Mouse (Mus musculus): Measurements from ENCODE around the gene Abcg4. TPM values are rescaled to one million over a fixed set of nuclear protein-coding genes. Genes with fewer than 3 reads are reported as not detected.

Gene Abcg4
- total and polyA plus RNA-seq, 2 experiments from 2014 or later, result 28.2 to 60.0 TPM

DNA sequence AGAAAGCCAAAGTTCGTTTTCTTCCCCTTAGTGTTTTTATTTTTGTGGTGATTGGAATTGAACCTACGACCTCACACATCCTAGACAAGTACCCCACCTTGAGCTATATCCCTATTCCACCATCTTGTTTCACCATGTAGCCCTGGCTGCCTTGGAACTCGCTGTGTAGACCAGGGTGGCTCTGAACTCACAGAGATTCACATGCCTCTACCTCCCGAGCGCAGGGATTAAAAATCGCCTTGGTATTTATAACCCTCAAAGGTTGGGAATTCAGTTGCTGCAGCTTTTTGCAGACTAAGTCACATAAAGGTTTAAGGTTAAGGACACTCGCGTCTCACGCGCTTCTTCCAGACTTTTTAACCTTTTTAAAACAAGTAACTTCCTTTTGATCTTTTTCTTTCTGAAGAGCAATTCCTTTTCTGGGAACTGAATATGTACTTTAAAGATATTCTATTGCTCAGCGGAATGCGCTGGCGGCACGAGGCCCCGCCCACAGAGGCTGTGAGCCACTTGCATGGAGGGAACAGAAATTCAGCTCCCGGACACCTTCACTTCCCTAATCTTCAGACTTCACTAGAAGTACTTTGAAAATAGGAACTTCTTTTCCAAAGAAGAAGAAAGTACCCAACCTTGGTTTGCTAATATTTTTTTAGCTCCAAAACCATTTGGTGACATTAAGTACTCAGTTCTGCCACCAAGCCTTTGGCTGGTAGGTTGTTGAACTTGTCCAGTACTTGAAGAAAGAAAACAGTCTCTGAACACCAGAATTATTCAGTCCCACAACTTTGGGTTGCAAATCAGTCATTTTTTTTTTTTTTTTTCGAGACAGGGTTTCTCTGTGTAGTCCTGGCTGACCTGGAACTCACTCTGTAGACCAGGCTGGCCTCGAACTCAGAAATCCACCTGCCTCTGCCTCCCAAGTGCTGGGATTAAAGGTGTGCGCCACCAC is 53.7 kb downstream of the Abcg4 start:
- H3K36me3 ChIP-seq (ENCODE audit: insufficient read depth, low read length), result no peaks in the 10 kb centered on the region
- H3K4me1 ChIP-seq (ENCODE audit: insufficient read depth, low read length), result no peaks in the 10 kb centered on the region; the same call in 1 of the 2 replicates
- peak overlapping the region; percentile 40 for H3K4me2 ChIP-seq (ENCODE audit: low read depth, low read length, poor library complexity, severe bottlenecking)
- peak overlapping the region; percentile 81 for H3K4me3 ChIP-seq (ENCODE audit: low read depth, low read length)
- no peak for TF ChIP-seq CTCF (IDR thresholded peaks at IDR 0.05)
- H3K27ac ChIP-seq (ENCODE audit: low read depth, low read length), result peak overlapping the region; percentile 52
- ATAC-seq (ENCODE audit: low FRiP score), result no peak
- no peak overlapping the region; the same call in 1 of the 2 replicates for H3K9ac ChIP-seq (replicated peaks; ENCODE audit: low read length, poor library complexity, severe bottlenecking)
- DNase-seq (ENCODE audit: low spot score), result no peak
- 25% methylated on average over 19 of the region's 19 CpGs for WGBS
- no peaks in the 10 kb centered on the region for H3K9me3 ChIP-seq (ENCODE audit: low read length)
- H3K27me3 ChIP-seq (ENCODE audit: insufficient read depth, low read length), result no peaks in the 10 kb centered on the region

- H3K4me2 ChIP-seq (ENCODE audit: low read depth, low read length, poor library complexity, severe bottlenecking), result peak within 1 kb of the TSS; percentile 83
- peak within 1 kb of the TSS; percentile 84 for H3K9ac ChIP-seq (replicated peaks; ENCODE audit: low read length, poor library complexity, severe bottlenecking)
- WGBS, result under 1% methylated on average over 66 of the region's 76 CpGs
- H3K4me1 ChIP-seq (ENCODE audit: insufficient read depth, low read length), result no peaks in the 10 kb centered on the region; the same call in 1 of the 2 replicates
- H3K36me3 ChIP-seq (ENCODE audit: insufficient read depth, low read length), result no peaks in the 10 kb centered on the region
- H3K9me3 ChIP-seq (ENCODE audit: low read length), result no peaks in the 10 kb centered on the region
- peak; percentile 98 for DNase-seq (ENCODE audit: low spot score)
- peak; percentile 96 for ATAC-seq (ENCODE audit: low FRiP score)
- H3K27ac ChIP-seq (ENCODE audit: low read depth, low read length), result peak within 1 kb of the TSS; percentile 90
- TF ChIP-seq CTCF (IDR thresholded peaks at IDR 0.05), result peak; percentile 99
- H3K27me3 ChIP-seq (ENCODE audit: insufficient read depth, low read length), result no peaks in the 10 kb centered on the region
- peak within 1 kb of the TSS; percentile 81 for H3K4me3 ChIP-seq (ENCODE audit: low read depth, low read length)
Observed at GRCm38 (mm10) chr9:44233802-44234478, 54.5 kb downstream of the Abcg4 start, which contains the start of gene Cbl. Gene Cbl, minus strand, starts transcription at chr9:44234049.

- Histone ChIP-seq H3K27ac (ENCODE audit: low read depth, low read length) (peak overlapping the region; percentile 90), H3K9ac (replicated peaks; ENCODE audit: low read length, poor library complexity, severe bottlenecking) (peak overlapping the region; percentile 84), H3K36me3 (ENCODE audit: insufficient read depth, low read length) (no peaks in the 10 kb centered on the region), H3K4me2 (ENCODE audit: low read depth, low read length, poor library complexity, severe bottlenecking) (peak overlapping the region; percentile 83), H3K9me3 (ENCODE audit: low read length) (no peaks in the 10 kb centered on the region), H3K4me1 (ENCODE audit: insufficient read depth, low read length) (no peaks in the 10 kb centered on the region; the same call in 1 of the 2 replicates), H3K4me3 (ENCODE audit: low read depth, low read length) (peak overlapping the region; percentile 81), H3K27me3 (ENCODE audit: insufficient read depth, low read length) (no peaks in the 10 kb centered on the region)
- ATAC-seq (ENCODE audit: low FRiP score), result peak; percentile 76
- peak; percentile 50 for DNase-seq (ENCODE audit: low spot score)
- under 1% methylated on average over 40 of the region's 40 CpGs for WGBS
- no peak for TF ChIP-seq CTCF (IDR thresholded peaks at IDR 0.05)
Observed at GRCm38 (mm10) chr9:44233021-44233801, 55.2 kb downstream of the Abcg4 start.

DNA sequence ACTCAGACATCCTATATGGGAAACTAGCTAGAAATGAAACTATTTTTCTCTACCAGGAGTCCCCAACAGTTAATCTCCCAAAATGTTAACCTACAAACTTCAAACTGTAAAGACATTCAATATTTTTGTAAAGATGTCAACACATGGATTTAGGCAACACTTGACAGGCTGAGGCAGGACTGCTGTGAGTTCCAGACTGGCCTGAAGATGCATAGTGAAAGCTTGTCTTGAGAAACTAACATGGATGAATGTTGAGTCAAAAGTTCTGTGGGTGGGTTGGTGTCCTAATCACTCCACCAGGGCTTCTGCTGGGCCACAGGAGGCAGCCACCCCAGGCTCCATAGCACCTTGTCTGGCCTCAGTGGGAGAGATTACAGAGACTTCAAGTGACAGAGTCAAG is 56.8 kb downstream of the Abcg4 start:
- H3K27ac ChIP-seq (ENCODE audit: low read depth, low read length), result no peak overlapping the region
- H3K9me3 ChIP-seq (ENCODE audit: low read length), result no peaks in the 10 kb centered on the region
- H3K36me3 ChIP-seq (ENCODE audit: insufficient read depth, low read length), result no peaks in the 10 kb centered on the region
- no peak overlapping the region for H3K9ac ChIP-seq (replicated peaks; ENCODE audit: low read length, poor library complexity, severe bottlenecking)
- H3K27me3 ChIP-seq (ENCODE audit: insufficient read depth, low read length), result no peaks in the 10 kb centered on the region
- no peak for TF ChIP-seq CTCF (IDR thresholded peaks at IDR 0.05)
- H3K4me3 ChIP-seq (ENCODE audit: low read depth, low read length), result no peak overlapping the region
- DNase-seq (ENCODE audit: low spot score), result no peak
- no peak for ATAC-seq (ENCODE audit: low FRiP score)
- no peaks in the 10 kb centered on the region; the same call in 1 of the 2 replicates for H3K4me1 ChIP-seq (ENCODE audit: insufficient read depth, low read length)
- H3K4me2 ChIP-seq (ENCODE audit: low read depth, low read length, poor library complexity, severe bottlenecking), result peak overlapping the region; percentile 83

- no peak for TF ChIP-seq CTCF (IDR thresholded peaks at IDR 0.05)
- DNase-seq (ENCODE audit: low spot score) (peak; percentile 22), ATAC-seq (ENCODE audit: low FRiP score) (no peak)
- Histone ChIP-seq H3K4me3 (ENCODE audit: low read depth, low read length) (no peak overlapping the region), H3K27me3 (ENCODE audit: insufficient read depth, low read length) (no peaks in the 10 kb centered on the region), H3K4me1 (ENCODE audit: insufficient read depth, low read length) (no peaks in the 10 kb centered on the region), H3K36me3 (ENCODE audit: insufficient read depth, low read length) (no peaks in the 10 kb centered on the region), H3K9me3 (ENCODE audit: low read length) (no peaks in the 10 kb centered on the region), H3K9ac (replicated peaks; ENCODE audit: low read length, poor library complexity, severe bottlenecking) (no peak overlapping the region), H3K27ac (ENCODE audit: low read depth, low read length) (no peak overlapping the region), H3K4me2 (ENCODE audit: low read depth, low read length, poor library complexity, severe bottlenecking) (no peak overlapping the region)
- WGBS, result 50% methylated on average over 6 of the region's 6 CpGs
Observed at GRCm38 (mm10) chr9:44225993-44226392, 62.4 kb downstream of the Abcg4 start.

Small RNA genes lying within 50 kb of the gene (microRNA-seq; reads per million reads assigned to microRNA genes)
- not detected for gene Gm44335 (ENCODE audit: borderline number of aligned reads)

Other genes with a start within 250 kb of the Abcg4 start
- gene Thy1, start 245.2 kb downstream of the Abcg4 start, total RNA-seq (2014; rRNA removed), result 52.8 and 98.0 TPM in 2 replicates
- gene Thy1, start 245.2 kb downstream of the Abcg4 start, polyA plus RNA-seq (2015; fragmentation: Nextera tagmentation; extraction: Ambion mirVana), result 24.7 and 28.8 TPM in 2 replicates
- gene Usp2, start 221.6 kb downstream of the Abcg4 start, total RNA-seq (2014; rRNA removed), result 7.5 and 8.0 TPM in 2 replicates
- gene Usp2, start 221.6 kb downstream of the Abcg4 start, polyA plus RNA-seq (2015; fragmentation: Nextera tagmentation; extraction: Ambion mirVana), result 14.5 and 15.1 TPM in 2 replicates
- gene Mfrp, start 186.9 kb downstream of the Abcg4 start, total RNA-seq (2014; rRNA removed), result 0.19 and 2.8 TPM in 2 replicates
- 0.05 TPM in 1 of 2 replicates, not detected in the other for gene Mfrp, start 186.9 kb downstream of the Abcg4 start, polyA plus RNA-seq (2015; fragmentation: Nextera tagmentation; extraction: Ambion mirVana)
- gene C1qtnf5, start 181.4 kb downstream of the Abcg4 start, total RNA-seq (2014; rRNA removed), result 16.6 and 29.0 TPM in 2 replicates
- gene C1qtnf5, start 181.4 kb downstream of the Abcg4 start, polyA plus RNA-seq (2015; fragmentation: Nextera tagmentation; extraction: Ambion mirVana), result 9.9 and 10.7 TPM in 2 replicates
- not detected in 2 replicates for gene Gm49380, start 175.1 kb downstream of the Abcg4 start, total RNA-seq (2014; rRNA removed)
- 0.07 and 0.27 TPM in 2 replicates for gene Gm49380, start 175.1 kb downstream of the Abcg4 start, polyA plus RNA-seq (2015; fragmentation: Nextera tagmentation; extraction: Ambion mirVana)
- gene Rnf26, start 175.1 kb downstream of the Abcg4 start, total RNA-seq (2014; rRNA removed), result 13.0 and 15.0 TPM in 2 replicates
- 33.4 and 34.1 TPM in 2 replicates for gene Rnf26, start 175.1 kb downstream of the Abcg4 start, polyA plus RNA-seq (2015; fragmentation: Nextera tagmentation; extraction: Ambion mirVana)
- gene Mcam, start 154.1 kb downstream of the Abcg4 start, total RNA-seq (2014; rRNA removed), result 14.6 and 19.9 TPM in 2 replicates
- 4.4 TPM in 2 replicates for gene Mcam, start 154.1 kb downstream of the Abcg4 start, polyA plus RNA-seq (2015; fragmentation: Nextera tagmentation; extraction: Ambion mirVana)
- 32.1 and 43.9 TPM in 2 replicates for gene Cbl, start 54.6 kb downstream of the Abcg4 start, total RNA-seq (2014; rRNA removed)
- 14.7 and 17.3 TPM in 2 replicates for gene Cbl, start 54.6 kb downstream of the Abcg4 start, polyA plus RNA-seq (2015; fragmentation: Nextera tagmentation; extraction: Ambion mirVana)
- gene Ccdc153, start 47.9 kb downstream of the Abcg4 start, total RNA-seq (2014; rRNA removed), result 3.0 and 6.1 TPM in 2 replicates
- 2.7 TPM in 2 replicates for gene Ccdc153, start 47.9 kb downstream of the Abcg4 start, polyA plus RNA-seq (2015; fragmentation: Nextera tagmentation; extraction: Ambion mirVana)
- gene Pdzd3, start 37.1 kb downstream of the Abcg4 start, total RNA-seq (2014; rRNA removed), result 0.27 TPM in 1 of 2 replicates, not detected in the other
- 0.58 and 0.63 TPM in 2 replicates for gene Pdzd3, start 37.1 kb downstream of the Abcg4 start, polyA plus RNA-seq (2015; fragmentation: Nextera tagmentation; extraction: Ambion mirVana)
- gene Nlrx1, start 20.0 kb downstream of the Abcg4 start, total RNA-seq (2014; rRNA removed), result 4.2 and 6.2 TPM in 2 replicates
- gene Nlrx1, start 20.0 kb downstream of the Abcg4 start, polyA plus RNA-seq (2015; fragmentation: Nextera tagmentation; extraction: Ambion mirVana), result 6.0 and 6.9 TPM in 2 replicates
- gene Hinfp, start 17.1 kb upstream of the Abcg4 start, total RNA-seq (2014; rRNA removed), result 21.8 and 25.3 TPM in 2 replicates
- 15.2 and 15.4 TPM in 2 replicates for gene Hinfp, start 17.1 kb upstream of the Abcg4 start, polyA plus RNA-seq (2015; fragmentation: Nextera tagmentation; extraction: Ambion mirVana)
- 48.9 and 57.1 TPM in 2 replicates for gene C2cd2l, start 31.7 kb upstream of the Abcg4 start, total RNA-seq (2014; rRNA removed)
- 22.6 and 23.6 TPM in 2 replicates for gene C2cd2l, start 31.7 kb upstream of the Abcg4 start, polyA plus RNA-seq (2015; fragmentation: Nextera tagmentation; extraction: Ambion mirVana)
- gene Dpagt1, start 37.4 kb upstream of the Abcg4 start, total RNA-seq (2014; rRNA removed), result 23.2 and 27.2 TPM in 2 replicates
- 33.6 and 34.1 TPM in 2 replicates for gene Dpagt1, start 37.4 kb upstream of the Abcg4 start, polyA plus RNA-seq (2015; fragmentation: Nextera tagmentation; extraction: Ambion mirVana)
- 91.7 and 145 TPM in 2 replicates for gene H2afx, start 46.1 kb upstream of the Abcg4 start, total RNA-seq (2014; rRNA removed)
- 112 and 119 TPM in 2 replicates for gene H2afx, start 46.1 kb upstream of the Abcg4 start, polyA plus RNA-seq (2015; fragmentation: Nextera tagmentation; extraction: Ambion mirVana)
- gene Hmbs, start 55.6 kb upstream of the Abcg4 start, total RNA-seq (2014; rRNA removed), result 30.1 and 31.7 TPM in 2 replicates
- gene Hmbs, start 55.6 kb upstream of the Abcg4 start, polyA plus RNA-seq (2015; fragmentation: Nextera tagmentation; extraction: Ambion mirVana), result 55.5 and 56.9 TPM in 2 replicates
- 41.5 and 42.6 TPM in 2 replicates for gene Vps11, start 73.1 kb upstream of the Abcg4 start, total RNA-seq (2014; rRNA removed)
- gene Vps11, start 73.1 kb upstream of the Abcg4 start, polyA plus RNA-seq (2015; fragmentation: Nextera tagmentation; extraction: Ambion mirVana), result 41.5 and 43.3 TPM in 2 replicates
- gene Hyou1, start 90.9 kb upstream of the Abcg4 start, total RNA-seq (2014; rRNA removed), result 64.7 and 78.8 TPM in 2 replicates
- gene Hyou1, start 90.9 kb upstream of the Abcg4 start, polyA plus RNA-seq (2015; fragmentation: Nextera tagmentation; extraction: Ambion mirVana), result 16.9 and 18.5 TPM in 2 replicates
- 70.7 and 99.6 TPM in 2 replicates for gene Slc37a4, start 108.2 kb upstream of the Abcg4 start, total RNA-seq (2014; rRNA removed)
- gene Slc37a4, start 108.2 kb upstream of the Abcg4 start, polyA plus RNA-seq (2015; fragmentation: Nextera tagmentation; extraction: Ambion mirVana), result 35.9 and 42.2 TPM in 2 replicates
- gene Rps25, start 118.5 kb upstream of the Abcg4 start, total RNA-seq (2014; rRNA removed), result 298 and 395 TPM in 2 replicates
- gene Rps25, start 118.5 kb upstream of the Abcg4 start, polyA plus RNA-seq (2015; fragmentation: Nextera tagmentation; extraction: Ambion mirVana), result 1,596 and 1,621 TPM in 2 replicates
- 149 and 166 TPM in 2 replicates for gene Trappc4, start 119.0 kb upstream of the Abcg4 start, total RNA-seq (2014; rRNA removed)
- gene Trappc4, start 119.0 kb upstream of the Abcg4 start, polyA plus RNA-seq (2015; fragmentation: Nextera tagmentation; extraction: Ambion mirVana), result 326 and 327 TPM in 2 replicates
- 20.0 and 23.2 TPM in 2 replicates for gene Ccdc84, start 130.0 kb upstream of the Abcg4 start, total RNA-seq (2014; rRNA removed)
- 30.2 and 36.1 TPM in 2 replicates for gene Ccdc84, start 130.0 kb upstream of the Abcg4 start, polyA plus RNA-seq (2015; fragmentation: Nextera tagmentation; extraction: Ambion mirVana)
- gene Foxr1, start 152.5 kb upstream of the Abcg4 start, total RNA-seq (2014; rRNA removed), result not detected in 2 replicates
- gene Foxr1, start 152.5 kb upstream of the Abcg4 start, polyA plus RNA-seq (2015; fragmentation: Nextera tagmentation; extraction: Ambion mirVana), result not detected in 2 replicates
- not detected in 2 replicates for gene Upk2, start 166.4 kb upstream of the Abcg4 start, total RNA-seq (2014; rRNA removed)
- gene Upk2, start 166.4 kb upstream of the Abcg4 start, polyA plus RNA-seq (2015; fragmentation: Nextera tagmentation; extraction: Ambion mirVana), result not detected in 2 replicates
- gene Bcl9l, start 194.2 kb upstream of the Abcg4 start, total RNA-seq (2014; rRNA removed), result 42.1 and 61.1 TPM in 2 replicates
- gene Bcl9l, start 194.2 kb upstream of the Abcg4 start, polyA plus RNA-seq (2015; fragmentation: Nextera tagmentation; extraction: Ambion mirVana), result 10.0 and 10.4 TPM in 2 replicates